Mouse (Mus musculus) heart, postnatal 0 days (tissue): ENCODE data around the gene Spata18. TPM values are rescaled to one million over a fixed set of nuclear protein-coding genes. Genes with fewer than 3 reads are reported as not detected.

ENCODE experiments used
- ATAC-seq: fragments of 200-750 bp; cut with Nextera tagmentation; 2 replicates; pipeline ENCODE4 v1.8.0; 2017; ENCODE audit warnings: low read depth, moderate number of reproducible peaks, moderate library complexity; ENCODE audit not compliant: insufficient read depth
- DNase-seq: peaks from one replicate; pipeline ENCODE4 v3.0.0-alpha.2; 2016; ENCODE audit warnings: low spot score
- H3K27ac ChIP-seq: fragments of 300-500 bp; sonication (generic); 2 replicates; pipeline ENCODE4 v1.5.1; 2014; ENCODE audit warnings: low read depth, mild to moderate bottlenecking
- H3K27me3 ChIP-seq: fragments of 300-500 bp; sonication (generic); 2 replicates; pipeline ENCODE4 v1.6.1; 2014; ENCODE audit warnings: low read length, mixed read lengths; ENCODE audit not compliant: control insufficient read depth, insufficient read depth
- H3K36me3 ChIP-seq: fragments of 300-500 bp; sonication (generic); replicated peaks from 2 replicates; pipeline ENCODE4 v1.6.1; 2014; ENCODE audit warnings: low read length, mixed read lengths; ENCODE audit not compliant: control insufficient read depth, insufficient read depth
- H3K4me1 ChIP-seq: fragments of 300-500 bp; sonication (generic); 2 replicates; pipeline ENCODE4 v1.6.1; 2014; ENCODE audit warnings: antibody characterized with exemption; ENCODE audit not compliant: control insufficient read depth, insufficient read depth
- H3K4me2 ChIP-seq: fragments of 300-500 bp; sonication (generic); 2 replicates; pipeline ENCODE4 v1.6.1; 2014; ENCODE audit warnings: low read depth, mild to moderate bottlenecking, low read length, moderate library complexity
- H3K4me3 ChIP-seq: fragments of 300-500 bp; sonication (generic); 2 replicates; pipeline ENCODE4 v1.5.1; 2014; ENCODE audit warnings: low read depth, low read length
- H3K9ac ChIP-seq: fragments of 300-500 bp; sonication (generic); replicated peaks from 2 replicates; pipeline ENCODE4 v1.6.1; 2014; ENCODE audit warnings: low read depth, low read length, mixed read lengths
- H3K9me3 ChIP-seq: fragments of 300-500 bp; sonication (generic); replicated peaks from 2 replicates; pipeline ENCODE4 v1.6.1; 2016; ENCODE audit warnings: low read length; ENCODE audit not compliant: control insufficient read depth
- CTCF ChIP-seq: IDR thresholded peaks from 2 replicates; pipeline ENCODE4 v1.5.1; 2016; ENCODE audit warnings: antibody characterized with exemption, control low read depth, low read depth
- EP300 ChIP-seq: IDR thresholded peaks from 2 replicates; pipeline ENCODE4 v1.6.1; 2016; ENCODE audit warnings: antibody characterized with exemption, low read depth
- WGBS: fragments of 180-500 bp; shearing (Covaris S2); extraction: QIAGEN DNeasy Blood & Tissue Kit; methylation state at CpG from one replicate; pipeline ENCODE4 v1.1.7; 2014; 5-methylcytosine and 5-hydroxymethylcytosine counted together
- polyA plus RNA-seq: library from polyadenylated mRNA; unstranded; fragments of >200 nt; fragmentation: Nextera tagmentation; extraction: Ambion mirVana; gene quantifications from 2 replicates; pipeline ENCODE4 v1.2.1, GENCODE M21; 2015
- total RNA-seq: library from RNA; depleted of rRNA; stranded (reverse); fragments of >200 nt; gene quantifications from 2 replicates; pipeline ENCODE4 v1.2.3, GENCODE M21; 2014; ENCODE audit warnings: low replicate concordance; rRNA removed

Gene Spata18
- 0.27 and 1.0 TPM in 2 replicates for total RNA-seq
- polyA plus RNA-seq: 0.84 and 0.87 TPM in 2 replicates

GRCm38 (mm10) chr5:73651061-73651854 lies at the start of gene Spata18:
TSS of gene Spata18 (plus strand) at chr5:73651379.
- TF ChIP-seq CTCF (no peak), EP300 (no peak)
- WGBS: under 1% methylated on average over 57 of the region's 57 CpGs
- Histone ChIP-seq H3K27ac (0 out of 2 replicates have a peak within 1 kb of the TSS, but pooled peaks have one; percentile 8), H3K4me1 (peaks cover 7% of the 10 kb centered on the region; the same call in 1 of the 2 replicates), H3K9ac (peak within 1 kb of the TSS; percentile 39), H3K36me3 (no peaks in the 10 kb centered on the region), H3K9me3 (no peaks in the 10 kb centered on the region), H3K27me3 (peaks cover 55% of the 10 kb centered on the region), H3K4me3 (peak within 1 kb of the TSS; percentile 62), H3K4me2 (peak within 1 kb of the TSS; percentile 97)
- DNase-seq (peak; percentile 17), ATAC-seq (no peak)

GRCm38 (mm10) chr5:73602865-73603264 lies 48.3 kb upstream of the Spata18 start:
- Histone ChIP-seq H3K27ac (no peak overlapping the region), H3K4me3 (no peak overlapping the region), H3K36me3 (no peaks in the 10 kb centered on the region), H3K4me1 (no peaks in the 10 kb centered on the region), H3K4me2 (no peak overlapping the region), H3K9me3 (no peaks in the 10 kb centered on the region), H3K27me3 (no peaks in the 10 kb centered on the region), H3K9ac (no peak overlapping the region)
- 76% methylated on average over 3 of the region's 3 CpGs for WGBS
- DNase-seq: no peak
- no peak for TF ChIP-seq EP300
- TF ChIP-seq CTCF: no peak
- no peak for ATAC-seq

DNA sequence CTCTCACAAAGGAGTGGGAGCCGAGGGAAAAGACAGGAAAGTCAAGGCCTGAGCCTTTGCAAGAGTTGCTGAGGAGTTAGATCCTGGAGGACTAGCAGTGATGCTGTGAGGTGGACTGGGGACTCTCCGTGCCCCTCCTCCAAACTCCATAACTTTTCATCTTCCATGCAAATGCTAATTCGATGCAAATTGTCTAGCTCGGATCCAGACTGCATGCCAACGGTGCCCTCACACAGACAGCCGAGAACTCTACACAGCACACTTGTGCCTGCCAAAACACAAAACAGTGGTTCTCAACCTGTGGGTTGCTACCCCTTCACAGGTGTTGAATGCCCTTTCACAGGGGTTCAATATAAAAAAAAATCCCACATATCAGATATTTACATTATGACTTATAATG lies 46.6 kb upstream of the Spata18 start:
- ATAC-seq (no peak), DNase-seq (no peak)
- no peaks in the 10 kb centered on the region for H3K9me3 ChIP-seq
- H3K36me3 ChIP-seq: no peaks in the 10 kb centered on the region
- TF ChIP-seq CTCF (no peak), EP300 (no peak)
- H3K27me3 ChIP-seq: no peaks in the 10 kb centered on the region
- WGBS: 83% methylated on average over 6 of the region's 6 CpGs
- no peaks in the 10 kb centered on the region for H3K4me1 ChIP-seq
- H3K4me3 ChIP-seq: no peak overlapping the region
- no peak overlapping the region for H3K9ac ChIP-seq
- H3K4me2 ChIP-seq: no peak overlapping the region
- no peak overlapping the region for H3K27ac ChIP-seq

DNA sequence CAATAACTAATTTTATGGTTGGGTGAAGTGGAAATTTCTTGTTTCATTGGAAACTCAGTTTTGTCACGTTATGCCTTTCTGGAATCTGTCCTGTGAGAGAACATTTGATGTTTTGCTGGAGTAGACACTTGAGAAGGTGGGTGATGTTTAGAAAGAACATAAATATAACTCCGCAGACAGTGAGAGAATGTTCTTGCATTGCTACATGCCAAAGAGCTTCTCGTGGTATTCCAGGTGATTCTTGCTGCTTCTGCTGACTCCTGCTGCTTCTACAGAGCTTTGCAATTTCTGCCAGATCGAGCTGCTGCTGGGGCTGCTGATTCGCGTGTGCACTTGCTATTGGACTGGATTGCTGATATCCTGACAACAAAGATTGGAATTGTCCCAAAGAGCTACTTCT lies 46.2 kb upstream of the Spata18 start:
- no peaks in the 10 kb centered on the region for H3K27me3 ChIP-seq
- WGBS: 84% methylated on average over 6 of the region's 6 CpGs
- H3K36me3 ChIP-seq: no peaks in the 10 kb centered on the region
- no peak overlapping the region for H3K9ac ChIP-seq
- no peak overlapping the region for H3K4me2 ChIP-seq
- ATAC-seq (no peak), DNase-seq (no peak)
- no peak overlapping the region for H3K4me3 ChIP-seq
- no peak overlapping the region for H3K27ac ChIP-seq
- H3K9me3 ChIP-seq: 0 out of 2 replicates have a peak, but pooled peaks cover 2% of the 10 kb centered on the region
- TF ChIP-seq CTCF: no peak
- TF ChIP-seq EP300: no peak
- H3K4me1 ChIP-seq: no peaks in the 10 kb centered on the region

- H3K4me3 ChIP-seq: no peak overlapping the region
- H3K9me3 ChIP-seq: 0 out of 2 replicates have a peak, but pooled peaks cover 5% of the 10 kb centered on the region
- WGBS: 91% methylated on average over 4 of the region's 4 CpGs
- DNase-seq (no peak), ATAC-seq (no peak)
- TF ChIP-seq CTCF (no peak), EP300 (no peak)
- no peak overlapping the region for H3K9ac ChIP-seq
- H3K27ac ChIP-seq: no peak overlapping the region
- no peaks in the 10 kb centered on the region for H3K4me1 ChIP-seq
- no peak overlapping the region for H3K4me2 ChIP-seq
- no peaks in the 10 kb centered on the region for H3K36me3 ChIP-seq
- no peaks in the 10 kb centered on the region for H3K27me3 ChIP-seq
Observed at GRCm38 (mm10) chr5:73611071-73611470, 40.1 kb upstream of the Spata18 start.

DNA sequence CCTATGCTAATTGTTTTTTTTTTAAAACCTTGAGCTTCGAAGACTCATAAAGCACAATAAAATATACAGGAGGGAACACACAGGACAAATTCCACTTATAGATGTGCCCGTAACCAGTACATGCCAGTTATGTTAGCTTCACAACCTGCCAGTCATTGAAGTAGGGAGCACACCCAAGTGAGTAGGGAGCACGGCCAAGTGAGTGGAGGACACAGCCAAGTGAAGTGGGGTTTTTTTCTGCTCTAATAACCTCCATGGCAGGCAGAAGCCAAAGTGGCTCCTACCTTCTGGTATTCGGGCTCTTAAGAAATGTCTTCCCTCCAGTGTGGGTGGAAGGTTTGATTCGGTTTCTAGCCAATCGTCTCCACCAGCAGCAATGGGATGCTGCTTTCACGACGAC lies 37.9 kb upstream of the Spata18 start:
- DNase-seq (no peak), ATAC-seq (no peak)
- H3K36me3 ChIP-seq: no peaks in the 10 kb centered on the region
- no peaks in the 10 kb centered on the region for H3K4me1 ChIP-seq
- no peaks in the 10 kb centered on the region for H3K27me3 ChIP-seq
- TF ChIP-seq EP300 (no peak), CTCF (no peak)
- H3K9ac ChIP-seq: no peak overlapping the region
- H3K9me3 ChIP-seq: 0 out of 2 replicates have a peak, but pooled peaks cover 5% of the 10 kb centered on the region
- no peak overlapping the region for H3K27ac ChIP-seq
- WGBS: 82% methylated on average over 8 of the region's 8 CpGs
- H3K4me3 ChIP-seq: no peak overlapping the region
- no peak overlapping the region for H3K4me2 ChIP-seq
